Mouse (Mus musculus): Measurements from ENCODE around the gene Prmt1.
A peak's percentile ranks its signal among the peaks of the same experiment; 100 is the strongest.
"Not testable (repeated sequence)": the region's sequence is repeated elsewhere in the genome, so short reads cannot be mapped to it uniquely, and the experiment has no call there.

Gene Prmt1

DNA sequence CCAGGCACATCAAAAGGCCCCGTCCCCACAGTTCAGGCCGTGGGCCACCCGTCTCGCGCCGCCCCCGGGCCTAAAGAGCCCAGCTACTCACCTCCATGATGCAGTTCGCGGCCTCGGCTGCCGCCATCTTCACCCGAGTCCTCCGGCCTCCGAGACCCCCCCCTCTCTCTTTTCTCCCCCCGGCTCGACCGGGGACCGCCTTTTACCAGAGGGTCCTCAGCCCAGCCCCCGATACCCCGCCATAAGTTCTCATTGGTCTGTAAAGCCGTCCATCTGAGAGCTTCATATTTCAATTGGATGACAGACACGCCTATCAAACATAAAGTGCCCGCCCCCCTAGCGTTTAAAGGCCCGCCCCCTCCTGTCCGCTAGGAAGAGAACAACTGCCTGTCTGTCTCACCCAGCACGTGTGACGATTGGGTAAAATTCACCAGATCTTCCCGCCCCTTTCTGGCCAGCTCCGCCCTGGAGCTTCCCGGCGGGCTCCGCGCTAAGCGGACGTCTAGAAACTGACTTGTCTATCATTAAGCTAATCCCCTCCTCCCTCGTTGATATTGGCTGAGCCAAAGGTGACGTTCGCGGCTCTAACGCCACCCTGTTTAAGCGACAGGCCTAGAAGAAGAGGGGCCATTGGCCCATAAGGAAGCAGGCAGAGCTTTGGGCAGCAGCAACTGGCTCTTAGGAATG, at the start of gene Prmt1:
TSS of gene Prmt1 (minus strand) at position 377 of the 687 bp plus-strand sequence.
- peak; percentile 97 for DNase-seq (ENCODE audit: low spot score)

DNA sequence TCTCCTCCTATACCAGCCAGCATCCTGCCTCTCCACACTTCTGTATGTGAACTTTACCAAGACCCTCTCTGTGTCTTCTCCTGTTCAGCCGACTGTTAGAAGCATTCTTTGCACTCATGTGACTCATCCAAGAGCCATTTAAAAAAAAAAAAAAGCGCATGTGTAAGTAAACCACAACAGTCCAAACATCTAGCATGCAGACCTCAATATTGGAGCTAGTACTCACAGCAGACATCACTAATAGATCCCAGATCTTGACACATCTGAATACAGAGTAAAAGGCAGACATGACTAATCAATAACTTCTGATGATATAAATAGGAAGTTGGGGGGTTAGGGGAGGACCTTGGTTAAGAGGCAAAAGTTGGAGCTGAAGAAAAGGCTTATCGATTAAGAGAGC, 49.3 kb upstream of the Prmt1 start:
- no peak for DNase-seq (ENCODE audit: low spot score)

DNA sequence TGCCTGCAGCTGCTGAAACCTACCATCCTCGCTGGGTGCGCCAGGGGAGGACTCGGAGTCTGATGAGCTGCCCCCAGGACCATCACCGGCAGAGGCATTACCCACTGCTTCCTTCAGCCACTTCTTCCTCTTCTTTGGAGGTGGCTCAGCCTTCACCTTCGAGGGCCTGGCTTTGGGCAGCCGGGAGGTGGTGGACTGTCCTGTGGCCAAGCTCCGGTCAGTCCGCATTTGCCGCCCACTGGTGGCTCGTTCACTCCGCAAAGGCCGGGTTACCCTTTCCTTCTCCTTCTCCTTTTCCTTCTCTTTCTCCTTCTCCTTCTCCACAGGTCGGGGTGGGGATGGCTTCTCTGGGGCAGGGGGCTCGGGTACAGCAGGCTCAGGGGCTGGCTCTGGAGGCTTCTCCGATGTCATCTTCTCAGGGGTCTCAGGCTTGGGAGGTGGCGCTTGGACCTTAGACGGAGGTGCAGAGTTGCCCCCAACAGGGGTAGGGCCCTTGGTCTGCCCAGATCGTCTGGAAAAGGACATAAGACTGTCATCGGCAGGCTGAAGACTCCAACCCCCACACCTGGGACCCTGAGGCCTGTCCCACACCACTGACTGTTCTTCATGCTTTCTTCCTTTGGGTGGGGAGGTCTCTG, 47.5 kb upstream of the Prmt1 start:
- no peak for DNase-seq (ENCODE audit: low spot score)

DNA sequence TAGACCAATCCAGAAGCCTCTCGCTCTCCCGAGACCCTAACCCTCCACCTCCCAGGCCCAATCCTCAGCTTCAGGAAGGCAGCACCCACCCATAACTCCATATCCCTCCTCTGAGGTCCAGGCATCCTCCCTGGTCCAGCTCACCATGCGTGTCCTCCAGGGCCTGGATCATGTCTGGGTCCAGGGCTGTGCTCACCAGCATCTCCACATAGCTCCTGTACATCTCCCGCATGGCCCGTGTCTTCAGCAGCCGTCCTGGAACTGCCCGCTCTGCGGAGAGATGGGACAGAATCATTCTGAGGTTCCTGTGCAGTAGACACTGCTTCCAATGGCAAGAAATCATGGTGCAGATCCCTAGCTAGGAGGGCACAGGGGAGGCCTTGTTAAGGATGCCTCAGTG, 44.5 kb upstream of the Prmt1 start:
- no peak for DNase-seq (ENCODE audit: low spot score)

DNA sequence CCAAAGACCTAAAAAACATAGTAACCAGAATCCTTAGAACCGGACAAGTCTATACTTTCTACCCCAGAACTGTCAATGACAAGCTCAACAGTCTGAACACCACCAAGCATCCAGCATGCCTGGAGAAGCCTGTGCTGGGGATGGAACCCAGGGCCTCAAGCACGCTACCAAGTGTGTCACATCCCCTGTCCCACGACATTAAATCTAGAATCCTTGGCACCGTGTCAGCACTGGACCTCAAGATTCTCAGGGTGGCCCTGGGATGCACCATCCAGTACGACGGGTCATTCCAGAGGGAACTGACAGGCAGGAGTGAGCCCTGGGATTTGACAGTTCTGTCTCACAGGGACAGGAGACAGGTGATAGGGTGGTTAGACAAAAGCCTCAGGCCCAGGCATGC, 43.6 kb upstream of the Prmt1 start:
- no peak for DNase-seq (ENCODE audit: low spot score)

DNA sequence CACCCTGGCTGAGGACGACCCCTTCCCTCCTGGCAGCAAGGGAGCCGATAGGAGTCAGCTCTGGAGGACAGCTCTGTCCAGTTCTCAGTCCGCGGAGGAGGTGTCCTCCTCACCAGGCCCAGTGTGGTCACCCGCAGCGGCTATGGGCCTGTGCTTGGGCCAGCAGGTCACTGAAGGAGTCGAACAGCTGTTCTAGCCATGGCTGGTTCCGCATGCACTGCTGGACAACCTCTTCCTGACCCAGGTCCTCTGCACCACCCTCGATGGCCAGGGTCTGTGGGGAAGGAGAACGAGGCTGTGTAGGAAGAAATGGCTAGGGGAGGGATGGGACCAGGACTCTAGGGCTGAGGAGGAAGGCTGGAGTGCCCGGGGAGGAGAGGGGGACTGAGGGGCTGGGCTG, 42.0 kb upstream of the Prmt1 start:
- DNase-seq (ENCODE audit: low spot score): no peak

DNA sequence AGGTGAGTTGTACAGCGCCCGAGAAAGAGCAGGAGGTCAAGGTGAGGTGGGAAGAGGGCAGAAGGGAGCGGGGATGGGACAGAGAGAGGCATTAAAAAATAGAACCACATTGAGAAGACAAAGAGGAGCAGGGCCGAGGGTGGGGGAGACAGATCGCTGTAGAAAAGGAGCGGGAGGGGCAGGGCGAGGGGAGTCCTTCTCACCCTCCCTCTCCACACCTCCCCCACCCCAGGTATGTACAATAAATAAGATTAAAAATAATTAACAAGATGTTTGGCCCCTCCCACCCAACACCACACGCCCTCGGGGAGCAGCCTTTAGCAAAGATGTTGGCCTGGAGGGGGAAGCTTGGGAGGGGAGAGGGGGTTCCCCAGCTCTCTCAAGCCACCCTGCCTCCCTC, 41.4 kb upstream of the Prmt1 start:
- no peak for DNase-seq (ENCODE audit: low spot score)

DNA sequence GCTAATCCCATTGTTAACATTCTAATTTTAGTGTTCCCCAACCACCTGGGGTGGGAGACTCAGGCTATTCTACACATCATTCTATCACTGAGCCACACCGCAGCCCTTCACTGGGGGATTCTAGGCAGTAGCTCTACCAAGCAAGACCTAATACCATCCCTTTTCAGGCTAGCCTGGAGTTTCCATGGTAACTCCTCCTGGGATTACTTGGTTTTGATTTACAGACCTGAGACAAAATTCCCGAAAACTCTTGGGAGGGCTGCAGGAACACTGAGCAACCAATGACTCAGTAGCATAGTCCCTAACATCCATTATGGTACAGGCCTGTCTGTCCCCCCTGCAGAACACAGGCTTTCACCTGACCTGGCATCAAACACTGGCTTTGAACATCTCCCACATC, 39.9 kb upstream of the Prmt1 start:
- DNase-seq (ENCODE audit: low spot score): no peak

DNA sequence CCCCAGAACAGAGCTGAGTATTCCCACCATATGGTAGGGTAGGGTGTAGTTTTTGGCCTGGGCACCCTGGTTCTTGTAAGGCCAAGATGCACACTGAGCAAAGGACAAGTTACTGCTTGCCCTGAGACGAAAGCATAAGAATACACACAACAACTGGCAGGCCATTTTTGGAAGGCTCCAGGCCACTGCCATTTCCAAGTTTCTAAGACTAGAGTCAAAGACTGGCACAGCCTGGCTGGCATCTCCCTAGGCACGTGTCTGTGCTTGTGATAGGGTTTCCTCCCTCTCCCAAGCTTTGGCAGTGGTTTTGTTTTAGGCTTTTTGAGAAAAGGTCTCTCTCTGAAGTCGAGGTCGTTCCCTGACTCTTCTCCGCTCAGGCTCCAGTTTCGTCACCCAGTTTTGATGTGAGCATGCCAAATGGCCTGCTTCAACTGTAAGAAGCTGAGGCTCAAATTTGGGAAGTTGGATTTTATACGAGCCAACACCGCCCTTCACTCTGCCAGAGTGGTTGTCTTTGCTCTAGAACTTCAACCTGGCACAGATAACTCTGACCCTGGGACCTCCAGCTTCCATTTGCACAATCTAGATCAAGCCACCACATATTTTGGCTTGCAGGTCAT, 39.3 kb upstream of the Prmt1 start:
- no peak for DNase-seq (ENCODE audit: low spot score)

DNA sequence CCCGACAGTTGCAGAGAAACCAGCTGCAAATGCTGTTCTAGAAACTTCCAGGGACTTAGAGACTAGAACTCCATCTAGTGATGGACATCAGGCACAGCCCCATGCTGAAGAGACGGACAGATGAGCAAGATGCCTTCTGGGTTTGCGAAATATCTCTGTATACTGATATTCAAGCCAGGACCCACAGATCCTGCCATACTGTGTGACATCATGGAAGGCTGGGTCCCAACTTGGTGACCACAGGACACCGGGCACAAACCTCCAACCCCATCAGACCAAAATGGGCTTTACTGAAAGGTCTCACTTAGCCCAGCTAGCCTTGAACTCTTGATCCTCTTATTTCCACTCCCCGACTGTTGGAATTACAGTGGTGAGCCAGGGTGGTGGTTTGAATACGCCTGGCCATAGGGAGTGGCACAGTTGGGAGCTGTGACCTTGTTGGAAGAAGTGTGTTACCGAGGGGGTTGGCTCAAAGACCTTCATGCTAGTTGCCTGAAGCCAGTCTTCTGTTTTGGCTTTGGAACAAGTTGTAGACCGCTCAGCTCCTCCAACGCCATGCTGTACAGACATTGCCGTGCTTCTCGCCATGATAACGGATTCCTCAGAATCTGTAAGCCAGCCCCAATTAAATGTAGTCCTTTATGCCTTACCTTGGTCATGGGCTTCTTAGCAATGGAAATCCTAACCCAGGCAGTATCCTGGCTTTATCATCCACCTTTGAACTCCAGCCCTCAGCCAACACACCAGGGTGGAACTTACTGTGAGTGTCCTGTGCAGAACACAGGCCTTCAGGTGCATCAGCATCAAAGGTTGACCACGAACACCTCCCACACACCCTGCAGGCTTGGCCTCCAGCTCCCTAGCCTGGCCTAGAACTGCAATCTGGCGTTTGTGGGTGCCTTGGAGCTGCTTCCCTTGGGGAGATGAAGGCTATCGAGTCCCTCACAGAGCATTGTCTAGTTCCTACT, 38.2 kb upstream of the Prmt1 start:
- DNase-seq (ENCODE audit: low spot score): no peak

DNA sequence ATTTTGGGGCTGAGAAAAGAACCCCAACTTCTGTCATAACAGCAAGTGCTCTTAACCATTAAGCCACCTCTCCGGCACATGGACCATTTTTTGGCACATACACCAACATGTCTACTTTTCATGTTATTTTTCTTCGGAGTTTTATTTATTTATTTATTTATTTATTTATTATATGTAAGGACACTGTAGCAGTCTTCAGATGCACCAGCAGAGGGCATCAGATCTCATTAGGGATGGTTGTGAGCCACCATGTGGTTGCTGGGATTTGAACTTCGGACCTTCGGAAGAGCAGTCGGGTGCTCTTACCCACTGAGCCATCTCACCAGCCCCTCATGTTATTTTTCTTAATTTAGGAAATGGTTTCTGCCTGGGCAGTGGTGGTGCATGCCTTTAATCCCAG, 37.3 kb upstream of the Prmt1 start:
- DNase-seq (ENCODE audit: low spot score): not testable (repeated sequence)

DNA sequence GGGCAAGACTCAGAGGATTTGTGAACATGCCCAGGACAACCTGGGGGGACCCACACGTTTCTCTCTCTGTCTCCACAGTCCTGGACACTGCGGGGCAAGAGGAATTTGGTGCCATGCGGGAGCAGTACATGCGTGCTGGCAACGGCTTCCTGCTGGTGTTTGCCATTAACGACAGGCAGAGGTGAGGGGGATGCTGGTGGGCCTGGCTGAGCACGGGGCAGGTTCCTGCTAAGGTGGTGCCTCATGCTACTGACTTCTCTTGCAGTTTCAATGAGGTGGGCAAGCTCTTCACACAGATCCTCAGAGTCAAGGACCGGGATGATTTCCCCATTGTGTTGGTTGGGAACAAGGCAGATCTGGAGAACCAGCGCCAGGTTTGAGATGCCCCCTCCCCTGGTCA, 33.9 kb upstream of the Prmt1 start:
- no peak for DNase-seq (ENCODE audit: low spot score)

DNA sequence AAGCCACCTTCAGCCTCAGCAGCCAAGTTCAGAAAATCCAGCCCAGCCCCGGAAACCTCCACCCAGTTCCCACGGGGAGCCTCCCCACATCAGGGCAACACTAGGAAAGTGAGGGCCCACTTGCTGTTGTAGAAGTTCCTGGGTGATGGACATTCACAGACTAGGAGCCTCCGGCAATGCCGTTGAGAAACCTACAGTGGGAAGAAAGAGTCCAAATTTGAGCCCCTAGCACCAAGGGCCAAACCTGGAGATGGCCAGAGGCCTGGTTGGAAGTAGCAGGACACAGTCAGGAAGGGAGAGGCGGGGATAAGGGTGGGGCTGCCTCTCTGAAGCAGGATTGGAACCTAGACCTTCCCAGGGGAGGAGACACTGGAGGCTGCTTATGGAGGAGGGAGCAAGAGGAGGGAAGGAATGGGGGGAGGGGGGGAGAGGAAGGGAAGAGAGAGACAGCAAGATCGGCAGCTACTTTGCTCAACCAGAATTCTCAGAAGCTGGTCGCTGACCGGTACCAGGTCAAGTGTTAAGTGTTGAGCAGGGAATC, 32.7 kb upstream of the Prmt1 start:
- peak; percentile 72 for DNase-seq (ENCODE audit: low spot score)

DNA sequence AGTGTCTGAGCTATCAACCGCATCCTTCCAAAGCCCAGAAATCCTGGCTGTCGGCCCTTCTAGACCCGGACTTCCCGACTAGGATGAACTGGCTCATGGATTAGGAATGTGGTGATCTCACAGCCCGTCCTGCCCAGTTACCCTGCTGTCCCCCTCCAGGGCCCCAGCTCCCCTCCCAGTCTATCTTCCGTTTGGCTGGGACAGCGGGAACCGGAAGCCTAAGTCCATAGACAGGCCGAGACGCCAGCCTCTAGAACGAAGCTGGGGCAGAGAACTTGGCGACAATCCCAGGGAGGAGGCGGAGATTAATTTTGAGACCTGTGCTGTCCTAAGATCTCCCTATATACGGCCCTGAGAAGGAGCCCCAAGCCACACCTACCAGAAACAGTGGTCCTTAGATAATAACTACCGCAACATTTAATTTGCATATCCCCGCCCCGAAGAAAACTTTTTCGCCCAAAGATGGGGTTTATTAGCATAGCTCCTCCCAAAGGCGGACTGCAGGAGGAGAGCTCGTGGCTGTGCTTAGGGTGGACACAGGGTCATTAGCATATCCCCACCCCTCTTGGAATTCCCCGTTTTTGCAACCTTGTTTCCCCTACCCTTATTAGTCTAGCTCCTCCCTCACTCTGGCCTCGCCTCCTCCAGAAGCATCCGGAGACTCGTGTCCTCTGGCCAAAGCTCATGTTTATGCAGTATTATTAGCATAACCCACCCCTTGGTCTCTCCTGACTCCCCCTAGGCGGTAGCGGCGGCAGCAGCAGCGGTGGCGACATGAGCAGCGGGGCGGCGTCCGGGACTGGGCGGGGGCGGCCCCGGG, 31.1 kb upstream of the Prmt1 start, which contains the start of gene Rras:
TSS of gene Rras (plus strand) at position 720 of the 820 bp plus-strand sequence.
- DNase-seq (ENCODE audit: low spot score): peak; percentile 91

DNA sequence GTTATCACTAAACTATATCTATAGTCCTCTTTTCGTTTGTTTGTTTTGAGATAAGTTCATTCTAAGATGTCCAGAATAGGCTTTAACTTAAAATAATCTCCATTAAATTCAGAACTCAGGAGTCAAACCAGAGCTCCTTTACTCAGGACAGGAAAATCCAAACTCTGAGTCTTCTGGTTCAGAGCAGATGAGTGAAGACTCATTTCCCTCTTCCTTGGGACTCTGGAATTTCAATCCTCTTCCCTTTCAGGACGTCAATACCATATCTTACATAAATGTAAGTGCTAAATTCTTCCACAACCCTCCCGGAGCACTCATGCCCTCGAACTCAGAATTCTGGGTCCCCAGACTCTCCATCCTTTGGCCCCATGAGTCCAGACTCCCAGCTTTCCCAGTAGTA, 30.4 kb upstream of the Prmt1 start:
- no peak for DNase-seq (ENCODE audit: low spot score)

DNA sequence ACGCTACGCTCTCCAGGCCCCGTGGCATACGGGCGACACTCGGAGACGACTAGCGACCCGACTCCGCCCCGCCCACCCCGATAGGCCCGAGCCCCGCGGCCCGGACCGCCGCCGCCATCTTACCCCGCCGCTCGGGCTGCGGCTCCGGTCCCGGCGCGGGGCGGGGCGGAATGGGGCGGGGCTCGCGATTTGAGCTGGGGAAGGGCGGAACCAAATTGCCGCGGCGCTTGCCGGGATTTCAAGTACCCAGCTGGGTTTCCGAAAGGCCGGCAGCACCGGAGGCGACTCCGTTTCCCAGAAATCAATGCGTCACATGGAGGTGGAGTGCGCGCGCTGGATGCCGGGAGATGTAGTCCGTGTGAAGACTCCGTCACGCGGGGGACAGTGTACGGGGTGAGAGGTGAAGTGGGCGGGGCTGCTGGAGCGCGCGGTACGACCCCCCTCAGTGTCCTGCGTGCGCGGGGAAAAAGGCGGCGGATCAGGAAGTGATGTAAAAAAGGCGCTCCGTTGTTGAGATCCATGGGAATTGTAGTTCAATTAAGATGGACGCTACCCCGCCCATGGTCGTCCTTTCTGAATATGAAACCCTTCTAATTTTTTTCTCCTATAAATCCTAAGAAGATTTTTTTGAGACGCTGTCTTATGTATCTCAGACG, 29.7 kb upstream of the Prmt1 start, which contains the start of gene Scaf1:
TSS of gene Scaf1 (minus strand) at position 407 of the 656 bp plus-strand sequence.
- peak; percentile 99 for DNase-seq (ENCODE audit: low spot score)

DNA sequence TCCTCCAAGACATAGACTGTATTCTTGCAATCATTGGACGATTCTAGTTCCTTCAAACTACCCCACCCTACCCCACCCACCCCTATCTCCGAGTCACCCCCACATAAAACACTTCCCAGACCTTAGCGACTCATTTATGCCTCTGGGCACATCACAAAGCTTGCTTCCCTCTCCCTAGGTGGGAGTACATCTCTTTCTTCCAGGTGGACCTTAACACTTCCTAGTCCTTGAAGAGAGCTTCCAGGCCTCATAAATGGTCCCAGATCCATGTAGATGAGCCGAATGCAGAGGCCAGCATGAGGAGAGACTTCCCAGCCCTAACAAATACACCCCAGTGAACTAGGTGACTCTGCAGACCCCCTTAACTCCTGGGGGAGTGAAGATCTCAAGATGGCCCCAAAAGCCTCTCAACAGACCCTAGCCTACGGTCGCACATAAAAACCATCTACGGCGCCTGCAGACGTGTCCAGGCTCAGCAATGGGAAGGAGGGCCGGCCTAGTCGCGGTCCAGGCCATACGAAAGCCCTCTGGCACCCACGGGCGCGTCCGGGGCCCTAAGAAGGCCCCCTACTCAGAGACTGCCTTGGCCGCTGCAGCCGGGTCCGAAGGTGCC, 29.1 kb upstream of the Prmt1 start:
- no peak for DNase-seq (ENCODE audit: low spot score)

DNA sequence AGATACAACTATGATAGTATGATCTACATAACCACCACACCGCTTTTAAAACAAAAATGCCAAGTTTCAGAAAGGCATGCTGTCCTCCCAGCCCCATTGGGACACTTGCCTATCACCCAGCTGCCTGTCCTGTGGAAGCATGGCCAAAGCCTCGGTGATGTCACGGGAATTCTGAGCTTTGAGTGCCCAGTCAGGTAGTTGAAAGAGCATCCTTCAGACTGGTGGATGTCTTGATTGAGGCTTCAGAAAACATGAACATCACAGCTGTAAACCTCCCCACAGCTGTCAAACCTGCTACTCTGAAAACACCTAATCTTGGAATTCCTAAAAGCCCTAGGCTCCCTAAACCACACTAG, 27.7 kb upstream of the Prmt1 start:
- DNase-seq (ENCODE audit: low spot score): no peak

DNA sequence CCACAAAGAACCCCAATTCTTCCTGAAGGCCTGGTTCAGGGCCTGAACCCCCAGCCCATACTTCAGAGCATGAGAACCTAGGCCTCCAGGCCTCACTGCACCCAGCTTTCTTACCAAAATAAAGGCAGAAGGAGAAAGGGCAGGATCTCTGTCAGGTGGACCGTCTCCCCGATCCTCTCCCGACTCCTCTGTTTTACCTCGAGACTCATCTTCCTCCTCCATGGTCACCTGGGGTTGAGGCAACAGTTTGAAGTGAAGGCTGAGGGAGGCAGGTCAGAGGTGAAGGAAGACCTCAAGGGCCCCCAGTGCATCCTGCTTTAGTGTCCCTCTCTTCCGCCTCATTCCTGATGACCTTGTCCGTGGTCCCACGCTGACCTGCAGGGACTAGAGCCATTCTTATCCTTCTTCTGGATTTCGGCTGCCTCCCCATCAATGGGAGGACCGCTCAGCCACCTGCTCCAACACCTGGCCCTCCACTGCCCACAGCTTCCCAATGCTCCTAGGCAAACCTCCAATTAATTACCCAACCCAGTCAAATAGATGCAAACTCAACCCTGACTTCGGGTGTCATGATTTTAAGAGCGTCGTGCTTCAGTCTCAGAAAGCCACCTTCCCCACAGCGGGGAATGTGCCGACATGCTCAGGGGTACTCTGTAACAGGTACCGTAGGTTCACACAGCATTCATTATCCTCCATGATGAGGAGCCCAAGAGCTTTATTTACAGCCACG, 27.2 kb upstream of the Prmt1 start:
- DNase-seq (ENCODE audit: low spot score): no peak

Measured in urinary bladder, postnatal 14 days (tissue).